Mouse (Mus musculus): ENCODE measurements around the gene Paqr3.

GRCm38 (mm10) chr5:97045260-97045659 lies 66.1 kb downstream of the Paqr3 start:
- TF ChIP-seq CTCF (IDR thresholded peaks at IDR 0.05; ENCODE audit: low read depth, low read length), result no peak
- TF ChIP-seq POLR2A (IDR thresholded peaks at IDR 0.05; ENCODE audit: extremely low read depth, insufficient read depth, low read length), result no peak
